Mouse (Mus musculus): Measurements from ENCODE around the gene Ubr4. TPM values are rescaled to one million over a fixed set of nuclear protein-coding genes. Genes with fewer than 3 reads are reported as not detected.
"Not testable (repeated sequence)": the region's sequence is repeated elsewhere in the genome, so short reads cannot be mapped to it uniquely, and the experiment has no call there.

Ubr4 gene
- polyA plus RNA-seq, 1 experiment from 2014 or later: 80.1 TPM

GRCm38 (mm10) chr4:139367336-139367735 is 14.9 kb downstream of the Ubr4 start:
- Histone ChIP-seq H3K36me3 (peaks cover 98% of the 10 kb centered on the region), H3K27ac (no peak overlapping the region), H3K4me1 (no peaks in the 10 kb centered on the region), H3K9me3 (replicated peaks) (no peaks in the 10 kb centered on the region), H3K9ac (no peak overlapping the region), H3K4me3 (no peak overlapping the region), H3K4me2 (replicated peaks) (no peak overlapping the region), H3K27me3 (no peaks in the 10 kb centered on the region)
- no peak for ATAC-seq (ENCODE audit: low FRiP score)
- WGBS: 99% methylated on average over 3 of the region's 3 CpGs

DNA sequence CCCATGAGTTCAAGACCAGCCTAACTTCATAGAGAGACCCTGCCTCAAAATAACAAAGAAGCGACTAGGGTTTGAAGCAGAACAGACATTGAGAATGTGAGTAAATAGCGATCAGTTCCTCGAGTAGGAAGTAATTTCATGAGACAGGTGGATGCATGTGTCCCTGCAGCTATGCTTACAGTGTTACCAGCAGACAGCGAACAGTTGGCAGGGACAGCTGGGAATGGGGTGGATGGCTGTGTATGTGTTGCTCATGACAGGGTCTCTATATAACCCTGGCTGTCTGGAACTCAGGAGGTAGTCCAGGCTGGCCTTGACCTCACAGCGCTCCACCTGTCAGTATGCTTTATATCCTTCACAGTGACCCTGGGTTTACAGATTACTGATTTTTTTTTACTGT is 15.6 kb downstream of the Ubr4 start:
- ATAC-seq (ENCODE audit: low FRiP score): no peak
- 93% methylated on average over 5 of the region's 5 CpGs for WGBS
- Histone ChIP-seq H3K9ac (no peak overlapping the region), H3K27me3 (no peaks in the 10 kb centered on the region), H3K4me2 (replicated peaks) (no peak overlapping the region), H3K4me1 (no peaks in the 10 kb centered on the region), H3K9me3 (replicated peaks) (no peaks in the 10 kb centered on the region), H3K27ac (no peak overlapping the region), H3K4me3 (no peak overlapping the region), H3K36me3 (peaks cover 98% of the 10 kb centered on the region)

- Histone ChIP-seq H3K4me2 (replicated peaks) (no peak overlapping the region), H3K27ac (no peak overlapping the region), H3K36me3 (peaks cover 92% of the 10 kb centered on the region), H3K9ac (no peak overlapping the region), H3K4me1 (no peaks in the 10 kb centered on the region), H3K9me3 (replicated peaks) (no peaks in the 10 kb centered on the region), H3K27me3 (no peaks in the 10 kb centered on the region), H3K4me3 (no peak overlapping the region)
- ATAC-seq (ENCODE audit: low FRiP score): no peak
- WGBS: 86% methylated on average over 4 of the region's 4 CpGs
Observed at GRCm38 (mm10) chr4:139373130-139373529, 20.7 kb downstream of the Ubr4 start.

GRCm38 (mm10) chr4:139373531-139373930 is 21.1 kb downstream of the Ubr4 start:
- no peak overlapping the region for H3K4me3 ChIP-seq
- no peak overlapping the region for H3K27ac ChIP-seq
- ATAC-seq (ENCODE audit: low FRiP score): no peak
- no peak overlapping the region for H3K9ac ChIP-seq
- WGBS: 92% methylated on average over 10 of the region's 10 CpGs
- H3K9me3 ChIP-seq (replicated peaks): no peaks in the 10 kb centered on the region
- peaks cover 89% of the 10 kb centered on the region for H3K36me3 ChIP-seq
- H3K4me1 ChIP-seq: no peaks in the 10 kb centered on the region
- H3K4me2 ChIP-seq (replicated peaks): no peak overlapping the region
- no peaks in the 10 kb centered on the region for H3K27me3 ChIP-seq

DNA sequence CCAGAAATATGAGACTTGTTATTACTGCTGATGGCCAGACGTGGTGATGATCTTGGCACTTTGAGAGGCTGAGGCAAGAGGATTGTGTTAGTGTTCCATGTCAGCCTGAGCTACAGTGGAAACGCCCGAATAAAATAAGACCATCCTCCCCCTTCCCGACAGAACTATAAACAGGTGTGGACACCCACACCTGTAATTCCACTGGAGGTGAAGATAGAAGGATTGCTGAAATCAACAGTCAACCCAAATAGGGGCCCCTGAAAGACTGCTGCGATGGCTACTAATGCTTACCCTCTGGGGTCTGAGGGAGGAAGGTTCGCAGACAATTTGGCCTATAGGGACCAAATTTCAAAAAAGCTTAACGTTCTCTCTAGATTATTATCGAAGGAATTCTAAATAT is 27.3 kb downstream of the Ubr4 start:
- WGBS: 17% methylated on average over 8 of the region's 8 CpGs
- no peak for ATAC-seq (ENCODE audit: low FRiP score)

DNA sequence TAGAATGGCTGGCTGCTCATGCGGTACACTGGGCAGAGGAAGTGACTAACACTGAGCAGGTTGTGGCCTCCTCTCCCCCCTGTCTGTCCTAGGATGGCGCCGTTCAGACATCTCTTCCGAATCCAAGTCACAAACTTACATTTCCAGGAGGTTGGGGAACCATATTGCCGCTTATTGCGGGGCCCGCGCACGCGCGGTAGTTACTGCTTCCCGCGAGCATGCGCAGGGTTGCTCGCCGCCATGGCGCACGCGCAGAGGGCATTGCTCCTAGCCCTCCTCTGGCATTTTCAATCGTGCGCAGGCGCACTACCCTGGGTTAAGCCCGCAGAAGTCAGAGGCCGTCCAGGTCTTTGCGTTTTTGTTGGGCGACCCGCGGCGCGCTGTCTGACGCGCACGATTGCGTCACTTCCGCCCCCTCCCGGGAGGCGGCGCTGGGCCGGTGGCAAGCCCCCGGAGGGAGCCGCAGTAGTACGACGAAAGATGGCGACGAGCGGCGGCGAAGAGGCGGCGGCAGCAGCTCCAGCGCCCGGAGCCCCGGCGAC is 27.9 kb downstream of the Ubr4 start:
- Histone ChIP-seq H3K4me2 (replicated peaks) (peak overlapping the region; percentile 91), H3K9me3 (replicated peaks) (no peaks in the 10 kb centered on the region), H3K4me3 (peak overlapping the region; percentile 77), H3K27ac (peak overlapping the region; percentile 71), H3K4me1 (peaks cover 27% of the 10 kb centered on the region), H3K36me3 (peaks cover 23% of the 10 kb centered on the region), H3K9ac (peak overlapping the region; percentile 76), H3K27me3 (no peaks in the 10 kb centered on the region)
- peak; percentile 94 for ATAC-seq (ENCODE audit: low FRiP score)
- under 1% methylated on average over 54 of the region's 54 CpGs for WGBS

More for the DNA sequence above, 27.3 kb downstream of the Ubr4 start:
- Histone ChIP-seq H3K36me3 (peaks cover 29% of the 10 kb centered on the region), H3K4me2 (replicated peaks) (peak overlapping the region; percentile 91), H3K27me3 (no peaks in the 10 kb centered on the region), H3K9me3 (replicated peaks) (no peaks in the 10 kb centered on the region), H3K4me1 (peaks cover 27% of the 10 kb centered on the region), H3K27ac (no peak overlapping the region), H3K4me3 (peak overlapping the region; percentile 77), H3K9ac (peak overlapping the region; percentile 69)

- Histone ChIP-seq H3K4me1 (peaks cover 27% of the 10 kb centered on the region), H3K36me3 (peaks cover 17% of the 10 kb centered on the region), H3K4me2 (replicated peaks) (peak overlapping the region; percentile 91), H3K27ac (peak overlapping the region; percentile 71), H3K4me3 (peak overlapping the region; percentile 77), H3K9me3 (replicated peaks) (no peaks in the 10 kb centered on the region), H3K27me3 (no peaks in the 10 kb centered on the region), H3K9ac (peak overlapping the region; percentile 76)
- WGBS: 6% methylated on average over 31 of the region's 44 CpGs
- peak; percentile 84 for ATAC-seq (ENCODE audit: low FRiP score)
Observed at GRCm38 (mm10) chr4:139380775-139381451, 28.5 kb downstream of the Ubr4 start.

GRCm38 (mm10) chr4:139381452-139381845 is 29.0 kb downstream of the Ubr4 start:
- Histone ChIP-seq H3K4me3 (peak overlapping the region; percentile 77), H3K36me3 (peaks cover 12% of the 10 kb centered on the region; the same call in 1 of the 2 replicates), H3K4me1 (peaks cover 27% of the 10 kb centered on the region), H3K9me3 (replicated peaks) (no peaks in the 10 kb centered on the region), H3K4me2 (replicated peaks) (peak overlapping the region; percentile 91), H3K27me3 (no peaks in the 10 kb centered on the region), H3K27ac (no peak overlapping the region), H3K9ac (peak overlapping the region; percentile 76)
- WGBS: 56% methylated on average over 4 of the region's 4 CpGs
- no peak for ATAC-seq (ENCODE audit: low FRiP score)

DNA sequence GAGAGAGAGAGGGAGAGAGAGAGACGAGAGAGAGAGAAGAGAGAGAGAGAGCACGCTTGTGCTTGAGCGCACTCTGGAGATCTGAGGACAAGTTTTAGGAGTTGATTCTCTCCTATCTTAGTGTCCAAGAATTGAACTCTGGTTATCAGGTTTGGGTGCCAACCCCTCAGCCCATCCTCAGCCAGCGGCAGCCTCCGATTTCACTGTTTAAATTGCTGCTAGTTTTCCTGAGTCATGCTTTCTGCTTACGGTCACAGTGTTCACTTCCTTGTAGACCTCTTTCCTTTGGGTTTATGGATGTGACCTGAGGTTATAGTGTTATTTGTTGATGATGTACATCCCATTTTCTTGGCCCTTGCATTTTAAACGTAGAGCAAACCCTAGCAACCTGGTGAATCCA is 29.8 kb downstream of the Ubr4 start:
- whole genome bisulfite sequencing: 81% methylated on average over 7 of the region's 7 CpGs
- Histone ChIP-seq H3K4me1 (peaks cover 32% of the 10 kb centered on the region), H3K27ac (no peak overlapping the region), H3K4me3 (0 out of 2 replicates have a peak overlapping the region, but pooled peaks have one; percentile 2), H3K36me3 (peaks cover 6% of the 10 kb centered on the region; the same call in 1 of the 2 replicates), H3K9ac (no peak overlapping the region), H3K4me2 (replicated peaks) (peak overlapping the region; percentile 91), H3K27me3 (no peaks in the 10 kb centered on the region), H3K9me3 (replicated peaks) (no peaks in the 10 kb centered on the region)
- no peak for ATAC-seq (ENCODE audit: low FRiP score)

- ATAC-seq (ENCODE audit: low FRiP score): not testable (repeated sequence)
Observed at GRCm38 (mm10) chr4:139385841-139386240, 33.4 kb downstream of the Ubr4 start.

DNA sequence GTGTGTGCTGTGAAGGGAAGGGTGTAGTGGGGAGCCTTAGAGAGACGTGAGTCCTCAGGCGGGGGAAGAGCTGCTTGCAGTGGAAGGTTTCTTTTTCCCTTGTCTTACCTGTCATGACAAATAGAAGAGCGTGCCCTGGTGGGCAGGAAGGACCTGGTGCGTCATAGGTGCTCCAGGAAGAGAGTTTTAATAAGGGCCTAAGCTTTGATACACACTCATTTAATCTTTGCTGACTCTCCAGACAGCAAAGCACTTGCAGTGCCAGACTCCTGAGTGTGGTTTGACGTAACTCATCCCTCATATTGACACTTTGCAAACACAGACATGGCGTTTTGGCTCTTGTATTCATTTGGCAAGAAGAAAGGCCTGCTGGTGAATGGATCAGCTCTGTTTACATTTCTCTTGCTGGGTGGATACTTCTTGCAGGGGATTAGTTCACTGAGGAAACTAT is 34.5 kb downstream of the Ubr4 start:
- no peak overlapping the region for H3K9ac ChIP-seq
- H3K36me3 ChIP-seq: peaks cover 30% of the 10 kb centered on the region
- ATAC-seq (ENCODE audit: low FRiP score): no peak
- no peak overlapping the region for H3K4me3 ChIP-seq
- H3K4me1 ChIP-seq: peaks cover 20% of the 10 kb centered on the region
- 70% methylated on average over 6 of the region's 6 CpGs for WGBS
- H3K27me3 ChIP-seq: no peaks in the 10 kb centered on the region
- H3K9me3 ChIP-seq (replicated peaks): no peaks in the 10 kb centered on the region
- no peak overlapping the region for H3K27ac ChIP-seq
- H3K4me2 ChIP-seq (replicated peaks): no peak overlapping the region

More at GRCm38 (mm10) chr4:139385841-139386240, 33.4 kb downstream of the Ubr4 start:
- Histone ChIP-seq H3K4me1 (peaks cover 27% of the 10 kb centered on the region), H3K36me3 (peaks cover 20% of the 10 kb centered on the region)
- H3K4me3 ChIP-seq; H3K9ac ChIP-seq; H3K27me3 ChIP-seq; H3K4me2 ChIP-seq (replicated peaks); H3K9me3 ChIP-seq (replicated peaks); H3K27ac ChIP-seq: not testable (repeated sequence)
- 89% methylated on average over 5 of the region's 5 CpGs for WGBS

- Histone ChIP-seq H3K27ac (no peak overlapping the region), H3K9me3 (replicated peaks) (no peaks in the 10 kb centered on the region), H3K4me3 (no peak overlapping the region), H3K9ac (no peak overlapping the region), H3K36me3 (peaks cover 55% of the 10 kb centered on the region), H3K4me1 (0 out of 2 replicates have a peak, but pooled peaks cover 5% of the 10 kb centered on the region), H3K27me3 (no peaks in the 10 kb centered on the region), H3K4me2 (replicated peaks) (no peak overlapping the region)
- WGBS: 87% methylated on average over 4 of the region's 4 CpGs
- ATAC-seq (ENCODE audit: low FRiP score): no peak
Observed at GRCm38 (mm10) chr4:139389557-139389956, 37.1 kb downstream of the Ubr4 start.

GRCm38 (mm10) chr4:139395431-139395830 is 43.0 kb downstream of the Ubr4 start:
- H3K4me3 ChIP-seq: no peak overlapping the region
- peaks cover 95% of the 10 kb centered on the region for H3K36me3 ChIP-seq
- H3K9ac ChIP-seq: no peak overlapping the region
- WGBS: 88% methylated on average over 2 of the region's 2 CpGs
- H3K9me3 ChIP-seq (replicated peaks): no peaks in the 10 kb centered on the region
- H3K4me1 ChIP-seq: no peaks in the 10 kb centered on the region
- no peaks in the 10 kb centered on the region for H3K27me3 ChIP-seq
- no peak for ATAC-seq (ENCODE audit: low FRiP score)
- H3K4me2 ChIP-seq (replicated peaks): no peak overlapping the region
- H3K27ac ChIP-seq: no peak overlapping the region

Data from hindbrain, embryonic 12.5 days (tissue).